Mouse (Mus musculus) cerebellum, adult 9-11 months (tissue): ENCODE data around the gene Nav2.

Experiments
- DNase-seq: peaks from one replicate; pipeline ENCODE4 v3.0.0; 2022

Gene Nav2

GRCm38 (mm10) chr7:49462328-49462811 lies 553.9 kb downstream of the Nav2 start:
- no peak for DNase-seq

GRCm38 (mm10) chr7:49467861-49468260 lies 559.3 kb downstream of the Nav2 start:
- DNase-seq, result peak; percentile 47

GRCm38 (mm10) chr7:49468492-49469205 lies 560.1 kb downstream of the Nav2 start:
- no peak for DNase-seq

DNA sequence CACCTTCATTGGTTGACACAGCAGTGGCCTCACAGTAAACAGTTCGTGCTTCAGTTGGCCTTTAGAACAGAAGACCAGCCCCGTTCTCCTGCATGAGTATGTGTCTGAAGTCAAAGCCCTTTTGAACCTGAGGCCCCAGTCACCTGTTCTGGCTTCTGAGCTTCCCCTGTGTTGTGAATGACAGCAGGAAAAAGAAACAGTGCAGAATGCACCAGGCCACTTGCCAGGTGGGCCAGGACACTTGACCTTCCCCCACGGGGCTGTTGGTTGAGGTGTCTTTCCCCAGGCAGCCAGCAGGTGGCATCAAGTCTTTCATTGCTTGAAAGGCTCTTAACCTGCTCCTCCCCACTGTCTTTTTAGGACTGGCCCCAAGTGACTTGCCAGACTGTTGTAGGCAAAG lies 562.8 kb downstream of the Nav2 start:
- peak; percentile 60 for DNase-seq

- no peak for DNase-seq
These were observed 566.8 kb downstream of the Nav2 start for GRCm38 (mm10) chr7:49475282-49475681.

DNA sequence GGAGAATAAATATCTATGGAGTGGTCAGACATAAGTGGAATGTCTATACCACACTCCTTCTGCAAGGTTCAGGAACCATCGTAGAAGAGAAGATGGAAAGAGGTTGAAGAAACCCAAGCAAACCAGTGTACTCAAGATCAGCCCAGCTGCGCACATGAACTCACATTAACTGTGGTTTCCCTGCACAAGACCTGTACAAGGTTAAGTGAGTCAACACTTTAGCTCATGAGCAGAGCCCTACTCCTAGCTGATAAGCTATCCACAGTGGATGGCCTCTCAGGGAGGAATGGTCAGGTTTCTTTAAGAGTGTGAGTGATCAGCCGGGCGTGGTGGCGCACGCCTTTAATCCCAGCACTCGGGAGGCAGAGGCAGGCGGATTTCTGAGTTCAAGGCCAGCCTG lies 567.6 kb downstream of the Nav2 start:
- DNase-seq, result no peak

GRCm38 (mm10) chr7:49476666-49477065 lies 568.1 kb downstream of the Nav2 start:
- DNase-seq, result no peak

DNA sequence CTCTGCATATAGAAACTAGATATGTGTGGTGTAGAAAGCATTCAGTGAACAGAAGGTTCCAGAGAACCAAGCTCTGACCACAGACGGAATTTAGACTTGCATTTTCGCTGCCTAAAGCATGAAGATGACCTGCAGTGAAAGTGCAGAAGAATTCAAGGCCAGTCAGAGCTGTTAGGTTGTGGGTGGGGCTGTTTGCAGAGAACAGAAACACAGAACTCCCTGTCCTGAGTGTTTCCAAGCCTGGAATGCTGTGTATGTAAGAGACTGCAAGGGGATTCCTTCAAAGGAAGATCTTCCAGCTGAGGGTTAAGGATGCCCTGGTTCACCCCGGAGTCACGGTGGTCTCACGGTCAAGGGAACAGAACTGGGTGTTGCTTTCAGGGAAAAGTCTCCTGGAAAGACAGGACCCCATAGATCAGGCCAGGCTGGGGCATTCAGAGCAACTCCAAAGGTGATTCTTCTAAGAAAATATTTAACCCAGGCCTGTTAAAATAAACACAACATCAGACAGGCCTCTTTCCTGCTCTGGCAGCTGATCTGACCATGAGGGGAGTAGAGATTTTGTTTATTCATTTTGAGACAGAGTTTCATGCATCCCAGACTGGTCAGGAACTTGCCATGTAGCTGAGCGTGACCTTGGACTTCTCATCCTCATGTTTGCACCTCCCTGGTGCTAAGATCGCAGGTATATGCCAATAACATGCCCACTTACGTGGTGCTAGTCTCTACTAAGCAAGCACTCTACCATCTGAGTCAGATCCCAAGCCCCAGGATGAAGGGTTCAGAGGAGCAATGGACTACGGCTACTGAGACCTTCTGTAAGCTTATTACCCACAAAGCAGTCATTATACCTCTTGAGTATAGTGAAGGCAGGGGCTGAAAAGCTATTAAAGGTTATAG lies 568.8 kb downstream of the Nav2 start:
- no peak for DNase-seq

- DNase-seq, result no peak
These were observed 569.4 kb downstream of the Nav2 start for GRCm38 (mm10) chr7:49477976-49478349.

DNA sequence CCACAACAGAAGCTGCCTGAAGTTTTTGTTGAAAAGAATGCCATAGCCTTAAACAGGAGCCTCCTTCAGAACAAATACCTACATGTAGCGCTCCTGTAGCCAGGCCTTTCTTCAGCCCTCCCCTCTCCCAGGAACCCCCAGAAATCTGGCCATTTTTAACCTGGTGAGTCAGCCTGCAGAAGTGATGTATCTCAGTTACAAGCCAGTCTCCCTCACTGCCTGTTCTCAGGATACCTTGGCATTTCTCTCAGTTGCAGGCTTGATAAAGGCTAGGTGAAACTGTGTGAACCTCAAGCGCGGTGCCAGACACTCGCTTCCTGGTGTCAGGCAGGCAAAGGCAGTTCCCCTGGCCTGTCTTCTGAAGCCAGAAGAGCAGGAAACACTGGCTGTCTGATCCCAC lies 570.4 kb downstream of the Nav2 start:
- DNase-seq, result no peak

GRCm38 (mm10) chr7:49480962-49481361 lies 572.4 kb downstream of the Nav2 start:
- no peak for DNase-seq

DNA sequence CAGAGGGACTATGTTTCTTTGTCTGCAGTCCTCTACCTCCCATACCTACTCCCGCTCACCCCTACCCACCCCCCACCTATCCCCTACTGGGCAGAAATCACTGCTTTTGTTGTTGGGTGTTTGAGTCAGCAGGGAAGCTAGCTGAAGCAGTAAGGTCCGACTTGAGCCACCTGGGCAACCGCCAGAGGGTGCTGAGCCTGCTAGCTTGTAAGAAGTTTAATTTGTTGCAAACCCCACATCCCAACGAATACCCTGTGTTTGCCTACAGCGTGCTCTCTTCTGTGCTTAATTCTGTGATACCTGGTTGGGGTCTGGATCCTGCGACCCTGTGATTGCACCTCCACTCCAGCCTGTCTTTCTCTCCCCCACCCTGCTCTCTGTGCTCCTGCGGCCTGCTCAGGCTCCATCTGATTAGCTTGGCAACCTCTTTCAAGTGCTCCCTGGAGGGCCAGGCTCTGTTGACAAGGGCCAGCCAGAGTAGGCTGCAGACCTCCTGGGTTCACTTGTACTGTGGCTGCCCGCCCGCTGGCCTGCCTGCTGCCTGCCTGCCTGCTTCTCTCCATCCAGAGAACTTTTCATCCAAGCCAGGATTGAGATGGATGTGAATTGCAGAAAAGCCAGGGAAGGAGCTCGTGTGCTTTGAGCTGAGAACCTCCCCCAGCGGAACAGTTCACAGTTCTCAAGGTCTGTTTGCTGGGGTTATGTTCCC lies 575.7 kb downstream of the Nav2 start:
- peak; percentile 71 for DNase-seq

DNA sequence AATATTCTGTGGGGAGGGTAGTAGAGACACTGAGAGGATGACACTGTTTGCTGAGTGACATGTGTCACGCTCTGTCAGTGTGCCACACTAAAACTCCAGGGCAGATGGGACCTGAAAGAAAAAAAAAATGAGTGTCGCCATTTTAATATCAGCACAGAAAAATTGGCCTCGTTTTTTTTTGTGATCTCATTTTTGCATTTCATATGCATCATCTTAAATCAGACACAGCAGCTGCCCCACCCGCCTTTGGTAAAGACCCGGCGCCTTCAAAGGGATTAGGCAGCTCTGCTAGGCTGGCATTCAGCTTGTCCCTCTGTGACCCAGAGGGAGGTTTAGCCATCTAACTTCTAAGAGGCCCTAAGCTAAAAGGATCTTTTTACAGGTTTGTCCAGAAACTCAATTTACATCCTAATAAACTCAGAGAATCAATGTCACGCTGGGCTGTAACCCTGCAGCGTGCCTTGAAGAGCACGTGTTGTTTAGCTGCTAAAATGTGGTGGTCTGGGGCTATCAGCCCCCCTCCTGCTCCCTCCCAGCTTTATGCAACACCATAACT lies 576.9 kb downstream of the Nav2 start:
- DNase-seq, result no peak

GRCm38 (mm10) chr7:49487347-49487746 lies 578.8 kb downstream of the Nav2 start:
- DNase-seq, result no peak

- DNase-seq, result no peak
These were observed 580.1 kb downstream of the Nav2 start for GRCm38 (mm10) chr7:49488493-49489087.

- no peak for DNase-seq
These were observed 582.3 kb downstream of the Nav2 start for GRCm38 (mm10) chr7:49490814-49491213.

DNA sequence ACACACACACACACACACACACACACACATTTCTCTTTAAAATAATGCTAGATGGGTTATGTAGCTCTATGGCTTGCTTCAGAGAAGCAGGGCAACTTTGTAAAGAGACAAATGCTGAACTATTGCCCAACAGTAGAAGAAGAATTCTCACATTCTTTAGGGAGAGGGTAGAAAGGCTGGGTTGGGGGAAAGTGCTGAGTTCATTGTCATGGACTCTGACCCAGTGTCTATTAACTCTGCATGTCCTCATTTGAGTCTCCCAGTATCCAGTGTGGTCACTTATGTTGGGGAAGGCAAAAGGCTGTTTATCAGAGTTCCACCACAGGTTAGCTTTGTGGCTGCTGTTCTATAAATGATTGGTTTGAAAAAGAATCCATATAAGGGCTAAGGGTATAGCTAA lies 584.1 kb downstream of the Nav2 start:
- no peak for DNase-seq

DNA sequence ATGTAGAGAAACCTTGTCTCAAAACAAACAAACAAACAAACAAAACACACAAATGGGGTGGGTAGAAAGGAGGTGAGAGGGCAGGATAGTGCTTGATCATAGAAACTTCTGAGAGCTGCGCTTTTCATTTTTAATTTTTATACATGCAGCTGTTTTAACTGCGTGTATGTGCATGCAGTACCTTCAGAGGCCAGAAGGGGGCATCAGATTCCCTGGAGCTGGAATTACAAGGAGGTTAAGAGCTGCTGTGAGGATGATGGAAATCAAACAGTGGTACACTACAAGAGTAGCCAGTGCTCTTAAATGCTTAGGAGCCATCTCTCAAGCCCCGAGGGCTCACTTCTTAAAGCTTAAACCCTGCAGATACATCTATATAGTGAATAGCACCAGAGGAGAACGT lies 584.7 kb downstream of the Nav2 start:
- no peak for DNase-seq

DNA sequence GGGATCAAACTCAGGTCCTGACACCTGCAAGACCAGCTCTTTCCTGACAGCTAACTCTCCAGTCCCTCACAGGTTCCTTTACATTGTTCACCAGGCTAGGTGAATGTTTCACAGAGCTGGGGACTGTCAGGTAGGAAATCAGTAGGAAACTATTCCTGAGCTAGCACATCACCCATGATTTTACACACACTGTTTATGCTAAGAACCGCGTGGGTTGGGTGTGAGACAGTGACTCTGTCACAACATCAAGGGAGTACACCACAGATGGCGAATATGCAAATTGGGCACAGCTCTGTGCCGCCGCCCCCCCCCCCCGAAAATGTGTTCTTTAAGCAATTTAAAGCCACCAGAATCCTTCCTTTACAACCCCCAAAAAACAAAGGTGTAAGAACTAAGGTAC lies 586.1 kb downstream of the Nav2 start:
- DNase-seq, result no peak

- no peak for DNase-seq
These were observed 587.6 kb downstream of the Nav2 start for GRCm38 (mm10) chr7:49496111-49496510.

GRCm38 (mm10) chr7:49496766-49497425 lies 588.4 kb downstream of the Nav2 start:
- peak; percentile 31 for DNase-seq

- DNase-seq, result no peak
These were observed 588.9 kb downstream of the Nav2 start for GRCm38 (mm10) chr7:49497426-49497892.
